Mouse (Mus musculus) ES-E14 (cell line): ENCODE measurements at regions not wholly inside any gene's neighbourhood (a gene's known extent, or its start where the extent isn't known, plus 50 kb on each side); places are given as distances from the start of the nearest gene placed in this dataset.

Experiments used
- DNase-seq: peaks from one replicate; pipeline ENCODE4 v3.0.0-alpha.2; 2013; ENCODE audit warnings: low read depth, low spot score
- H3K27ac ChIP-seq: 2 replicates; pipeline ENCODE4 v1.5.1; 2012; ENCODE audit warnings: low read depth, mild to moderate bottlenecking, low read length, moderate library complexity, mixed read lengths; ENCODE audit not compliant: poor library complexity, insufficient read depth, severe bottlenecking
- H3K36me3 ChIP-seq: 2 replicates; pipeline ENCODE4 v1.6.1; 2012; ENCODE audit warnings: mild to moderate bottlenecking, low read length, moderate library complexity, mixed read lengths; ENCODE audit not compliant: control insufficient read depth, poor library complexity, insufficient read depth, severe bottlenecking
- H3K4me1 ChIP-seq, 2 experiments: fragments of 150-350 bp in 1 of 2; sonication (generic) in 1 of 2; 2 replicates each; pipeline ENCODE4 v1.6.1; 2012; ENCODE audit warnings: low read length in 2 of 2, mild to moderate bottlenecking in 1 of 2, mixed read lengths in 1 of 2; ENCODE audit not compliant: control insufficient read depth in 2 of 2, insufficient read depth in 2 of 2, poor library complexity in 1 of 2
- H3K4me3 ChIP-seq, 2 experiments: fragments of 150-350 bp in 1 of 2; sonication (generic) in 1 of 2; 2 replicates each; pipeline ENCODE4 v1.5.1; 2012; ENCODE audit warnings: low read length in 2 of 2, low read depth in 1 of 2, mild to moderate bottlenecking in 1 of 2, mixed read lengths in 1 of 2; ENCODE audit not compliant: insufficient read depth in 1 of 2, poor library complexity in 1 of 2, severe bottlenecking in 1 of 2
- H3K9ac ChIP-seq: 2 replicates; pipeline ENCODE4 v1.6.1; 2012; ENCODE audit warnings: low read depth, mild to moderate bottlenecking, low read length, mixed read lengths; ENCODE audit not compliant: poor library complexity, insufficient read depth, severe bottlenecking
- H3K9me3 ChIP-seq: fragments of 150-350 bp; sonication (generic); 2 replicates; pipeline ENCODE4 v1.6.1; 2012; ENCODE audit warnings: low read depth, mild to moderate bottlenecking, low read length; ENCODE audit not compliant: control insufficient read depth, insufficient read depth
- CHD2 ChIP-seq: IDR thresholded peaks from 2 replicates; pipeline ENCODE4 v1.6.1; 2014; ENCODE audit warnings: mild to moderate bottlenecking, low read depth, low read length, inconsistent platforms
- HCFC1 ChIP-seq: IDR thresholded peaks from 2 replicates; pipeline ENCODE4 v1.6.1; 2012; ENCODE audit warnings: low read length, inconsistent platforms, borderline replicate concordance; ENCODE audit not compliant: insufficient read depth
- MAFK ChIP-seq: IDR thresholded peaks from 2 replicates; pipeline ENCODE4 v1.6.1; 2014; ENCODE audit warnings: mild to moderate bottlenecking, low read depth, low read length, inconsistent platforms; ENCODE audit not compliant: insufficient read depth
- ZC3H11A ChIP-seq: IDR thresholded peaks from 2 replicates; pipeline ENCODE4 v1.6.1; 2012; ENCODE audit warnings: low read depth, mild to moderate bottlenecking, inconsistent platforms, low read length, borderline replicate concordance
- ZNF384 ChIP-seq: IDR thresholded peaks from 2 replicates; pipeline ENCODE4 v1.6.1; 2012; ENCODE audit warnings: low read depth, low read length, inconsistent platforms
- in situ Hi-C, 2 experiments: fragments of 600-800 bp; cut with MboI; formaldehyde crosslinking; loops; one replicate each; pipeline ENCODE4 v1.15.1; 2025; ENCODE audit warnings: low sequenced_read_pairs in 2 of 2, inconsistent platforms in 1 of 2; ENCODE audit not compliant: unreplicated experiment in 2 of 2

- peaks cover 4 to 11% of the 10 kb centered on the region in 2 experiments; a peak in 3 of 4 replicates for H3K4me1 ChIP-seq
- H3K36me3 ChIP-seq = no peaks in the 10 kb centered on the region
- in situ Hi-C loops = no loop called here
- DNase-seq = no peak
- H3K9me3 ChIP-seq = no peaks in the 10 kb centered on the region
- no peak overlapping the region for H3K9ac ChIP-seq
- H3K4me3 ChIP-seq = no peak overlapping the region
- no peak overlapping the region for H3K27ac ChIP-seq
- TF ChIP-seq CHD2 (no peak), HCFC1 (no peak), MAFK (no peak), ZNF384 (no peak), ZC3H11A (no peak)
Measured at GRCm38 (mm10) chr14:58783201-58783600, 359.5 kb downstream of the 1700129C05Rik start.

DNA sequence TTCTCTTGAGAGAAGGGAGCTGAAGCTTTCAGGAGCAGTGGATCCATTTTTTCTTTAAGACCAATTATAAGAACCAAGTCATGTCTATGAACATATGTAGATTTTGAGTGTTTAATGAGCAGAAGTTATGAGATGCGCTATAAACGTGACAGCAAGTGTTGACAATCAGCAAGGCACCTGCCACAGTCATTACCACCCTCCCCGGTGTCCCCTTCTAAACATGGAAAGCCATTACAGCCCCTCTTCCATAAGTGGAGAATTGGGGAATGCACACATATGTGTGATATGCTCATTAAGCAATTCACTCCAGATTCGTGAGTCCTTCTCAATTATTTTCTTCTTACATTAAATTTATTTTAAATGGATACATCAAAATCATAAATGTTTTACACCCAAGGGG lies 362.4 kb downstream of the 1700129C05Rik start:
- in situ Hi-C loops = no loop called here
- H3K36me3 ChIP-seq = no peaks in the 10 kb centered on the region
- TF ChIP-seq MAFK = no peak
- TF ChIP-seq ZC3H11A = no peak
- TF ChIP-seq ZNF384 = no peak
- no peak for TF ChIP-seq HCFC1
- no peak for TF ChIP-seq CHD2
- no peak overlapping the region for H3K4me3 ChIP-seq
- DNase-seq = no peak
- H3K27ac ChIP-seq = no peak overlapping the region
- no peaks in the 10 kb centered on the region for H3K9me3 ChIP-seq
- H3K4me1 ChIP-seq = no peaks in the 10 kb centered on the region
- no peak overlapping the region for H3K9ac ChIP-seq

GRCm38 (mm10) chr14:58778675-58779074 lies 364.0 kb downstream of the 1700129C05Rik start:
- no peak for DNase-seq
- Histone ChIP-seq H3K4me1 (no peaks in the 10 kb centered on the region), H3K4me3 (no peak overlapping the region), H3K27ac (no peak overlapping the region), H3K9ac (no peak overlapping the region), H3K9me3 (no peaks in the 10 kb centered on the region), H3K36me3 (no peaks in the 10 kb centered on the region)
- TF ChIP-seq ZC3H11A (no peak), MAFK (no peak), HCFC1 (no peak), CHD2 (no peak), ZNF384 (no peak)
- in situ Hi-C loops = no loop called here

GRCm38 (mm10) chr14:58761291-58761690 lies 381.4 kb downstream of the 1700129C05Rik start:
- no peak for TF ChIP-seq ZNF384
- TF ChIP-seq ZC3H11A = no peak
- TF ChIP-seq CHD2 = no peak
- no peak for TF ChIP-seq HCFC1
- no peak for TF ChIP-seq MAFK
- H3K9me3 ChIP-seq = no peaks in the 10 kb centered on the region
- no peaks in the 10 kb centered on the region for H3K36me3 ChIP-seq
- no peak overlapping the region for H3K9ac ChIP-seq
- no peaks in the 10 kb centered on the region for H3K4me1 ChIP-seq
- DNase-seq = no peak
- in situ Hi-C loops = no loop called here
- H3K27ac ChIP-seq = no peak overlapping the region
- H3K4me3 ChIP-seq = no peak overlapping the region

DNA sequence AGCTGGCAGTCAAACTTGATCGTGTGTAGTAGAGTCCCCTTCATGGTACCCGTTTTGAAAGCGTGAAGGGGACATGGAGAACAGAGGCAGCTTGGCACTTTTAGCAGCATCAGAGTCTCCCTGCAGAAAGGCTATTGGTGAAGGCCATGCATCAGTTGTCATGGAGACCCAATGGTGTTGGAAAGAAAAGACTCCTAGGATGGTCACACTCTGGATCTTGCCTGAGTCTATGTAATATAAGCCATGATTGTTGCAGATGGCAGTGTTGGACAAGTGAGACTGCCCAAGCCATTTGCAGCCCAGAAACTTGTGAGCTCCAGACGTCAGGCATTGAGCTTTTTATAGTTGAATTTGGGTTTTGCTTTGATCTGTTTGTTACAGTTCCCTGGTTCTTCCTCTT lies 382.9 kb downstream of the 1700129C05Rik start:
- DNase-seq = no peak
- Histone ChIP-seq H3K4me1 (no peaks in the 10 kb centered on the region), H3K36me3 (no peaks in the 10 kb centered on the region), H3K9me3 (no peaks in the 10 kb centered on the region), H3K4me3 (no peak overlapping the region), H3K9ac (no peak overlapping the region), H3K27ac (no peak overlapping the region)
- TF ChIP-seq HCFC1 = no peak
- no peak for TF ChIP-seq ZNF384
- no peak for TF ChIP-seq CHD2
- no peak for TF ChIP-seq ZC3H11A
- TF ChIP-seq MAFK = no peak
- in situ Hi-C loops = no loop called here
